Mouse (Mus musculus): Measurements from ENCODE around the gene Nfkbib. TPM values are rescaled to one million over a fixed set of nuclear protein-coding genes. Genes with fewer than 3 reads are reported as not detected.

The Nfkbib gene
- total RNA-seq, 1 experiment from 2014 or later, result 11.6 TPM

GRCm38 (mm10) chr7:28774164-28774563 lies 6.9 kb upstream of the Nfkbib start:
- ATAC-seq (replicated peaks; ENCODE audit: low read depth, poor library complexity, severe bottlenecking), result no peak

GRCm38 (mm10) chr7:28773163-28773562 lies 5.9 kb upstream of the Nfkbib start:
- ATAC-seq (replicated peaks; ENCODE audit: low read depth, poor library complexity, severe bottlenecking), result no peak

GRCm38 (mm10) chr7:28771867-28772266 lies 4.6 kb upstream of the Nfkbib start:
- no peak for ATAC-seq (replicated peaks; ENCODE audit: low read depth, poor library complexity, severe bottlenecking)

GRCm38 (mm10) chr7:28770309-28770708 lies 3.0 kb upstream of the Nfkbib start:
- no peak for ATAC-seq (replicated peaks; ENCODE audit: low read depth, poor library complexity, severe bottlenecking)

GRCm38 (mm10) chr7:28769414-28769958 lies 2.2 kb upstream of the Nfkbib start:
- no peak for ATAC-seq (replicated peaks; ENCODE audit: low read depth, poor library complexity, severe bottlenecking)

- ATAC-seq (replicated peaks; ENCODE audit: low read depth, poor library complexity, severe bottlenecking), result no peak
These were observed 402 bp downstream of the Nfkbib start for GRCm38 (mm10) chr7:28766910-28767309.

- ATAC-seq (replicated peaks; ENCODE audit: low read depth, poor library complexity, severe bottlenecking), result peak; percentile 92
These were observed 986 bp downstream of the Nfkbib start, which contains the start of gene Sirt2 for GRCm38 (mm10) chr7:28766173-28766879. TSS of gene Sirt2 (plus strand) at chr7:28766735.

GRCm38 (mm10) chr7:28765211-28765610 lies 2.1 kb downstream of the Nfkbib start:
- no peak for ATAC-seq (replicated peaks; ENCODE audit: low read depth, poor library complexity, severe bottlenecking)

- ATAC-seq (replicated peaks; ENCODE audit: low read depth, poor library complexity, severe bottlenecking), result no peak
These were observed 5.4 kb downstream of the Nfkbib start for GRCm38 (mm10) chr7:28761907-28762306.

- no peak for ATAC-seq (replicated peaks; ENCODE audit: low read depth, poor library complexity, severe bottlenecking)
These were observed 8.7 kb downstream of the Nfkbib start for GRCm38 (mm10) chr7:28758623-28759022.

- ATAC-seq (replicated peaks; ENCODE audit: low read depth, poor library complexity, severe bottlenecking), result peak; percentile 24; the same call in 1 of the 2 replicates
These were observed 11.2 kb downstream of the Nfkbib start, which contains the start of gene Ccer2 for GRCm38 (mm10) chr7:28756079-28756478. TSS of gene Ccer2 (plus strand) at chr7:28756174.

GRCm38 (mm10) chr7:28749935-28750334 lies 17.4 kb downstream of the Nfkbib start:
- ATAC-seq (replicated peaks; ENCODE audit: low read depth, poor library complexity, severe bottlenecking), result no peak

GRCm38 (mm10) chr7:28741709-28742438 lies 25.4 kb downstream of the Nfkbib start, which contains the start of the genes Mrps12 and Sars2:
TSS of gene Mrps12 (minus strand) at chr7:28741820.
TSS of gene Sars2 (plus strand) at chr7:28741992.
- ATAC-seq (replicated peaks; ENCODE audit: low read depth, poor library complexity, severe bottlenecking), result peak; percentile 95

- ATAC-seq (replicated peaks; ENCODE audit: low read depth, poor library complexity, severe bottlenecking), result no peak
These were observed 26.0 kb downstream of the Nfkbib start for GRCm38 (mm10) chr7:28741368-28741708.

GRCm38 (mm10) chr7:28740949-28741348 lies 26.4 kb downstream of the Nfkbib start:
- ATAC-seq (replicated peaks; ENCODE audit: low read depth, poor library complexity, severe bottlenecking), result no peak

GRCm38 (mm10) chr7:28739829-28740228 lies 27.5 kb downstream of the Nfkbib start:
- ATAC-seq (replicated peaks; ENCODE audit: low read depth, poor library complexity, severe bottlenecking), result no peak

- ATAC-seq (replicated peaks; ENCODE audit: low read depth, poor library complexity, severe bottlenecking), result no peak
These were observed 31.6 kb downstream of the Nfkbib start for GRCm38 (mm10) chr7:28735701-28736100.

- 0 out of 2 replicates have a peak, but pooled peaks have one; percentile 6 for ATAC-seq (replicated peaks; ENCODE audit: low read depth, poor library complexity, severe bottlenecking)
These were observed 34.1 kb downstream of the Nfkbib start for GRCm38 (mm10) chr7:28733211-28733610.

- ATAC-seq (replicated peaks; ENCODE audit: low read depth, poor library complexity, severe bottlenecking), result peak; percentile 98
These were observed 34.8 kb downstream of the Nfkbib start for GRCm38 (mm10) chr7:28732341-28733142.

- ATAC-seq (replicated peaks; ENCODE audit: low read depth, poor library complexity, severe bottlenecking), result no peak
These were observed 39.5 kb downstream of the Nfkbib start for GRCm38 (mm10) chr7:28727649-28728340.
